Mouse (Mus musculus): ENCODE measurements around the gene Ccdc88b.

GRCm38 (mm10) chr19:6829870-6830555 lies 28.0 kb downstream of the Ccdc88b start:
- TF ChIP-seq CTCF (IDR thresholded peaks at IDR 0.05; ENCODE audit: low read depth, low read length) (no peak), POLR2A (IDR thresholded peaks at IDR 0.05; ENCODE audit: borderline replicate concordance, low read depth, low read length) (no peak)
